Comparison of ENCODE assay signal across 22 mouse cellular contexts in genomic region chr4:152999526-152999925, GRCm38 (mm10).
DNase-seq lines count a peak whose midpoint lies in the region; ATAC-seq lines count a peak whose summit lies in the region.
"Had no signal": no experiment of that assay in that cellular context is flagged by ENCODE, and none has a peak within 500 bp of the region (broad histone marks: within the 10 kb centered on the region; RNA-seq: fewer than 3 reads in every experiment).

No protein-coding gene starts in this region.

- H3K4me1 ChIP-seq in forebrain, embryonic 14.5 days (ENCODE audit: control insufficient read depth, insufficient read depth, low read length), result peaks cover 3% of the 10 kb centered on the region; the same call in 1 of the 2 replicates
- H3K4me1 ChIP-seq in forebrain, embryonic 13.5 days, result peaks cover 6% of the 10 kb centered on the region
- H3K4me1 ChIP-seq in embryonic facial prominence, embryonic 11.5 days (ENCODE audit: control insufficient read depth, insufficient read depth, low read length), result no peaks in the 10 kb centered on the region
- H3K4me1 ChIP-seq in midbrain, embryonic 14.5 days (ENCODE audit: control insufficient read depth, insufficient read depth, low read length), result peaks cover 3% of the 10 kb centered on the region; the same call in 1 of the 2 replicates
- H3K4me1 ChIP-seq: heart, embryonic 13.5 days; lung, embryonic 15.5 days had no signal

- no peak overlapping the region for H3K4me3 ChIP-seq in forebrain, embryonic 14.5 days (ENCODE audit: low read depth, low read length)
- no peak overlapping the region for H3K4me3 ChIP-seq in forebrain, embryonic 13.5 days
- H3K4me3 ChIP-seq in embryonic facial prominence, embryonic 11.5 days (ENCODE audit: low read depth, low read length), result no peak overlapping the region
- no peak overlapping the region for H3K4me3 ChIP-seq in midbrain, embryonic 14.5 days (replicated peaks; ENCODE audit: low read depth, low read length)
- H3K4me3 ChIP-seq: heart, embryonic 13.5 days; layer of hippocampus, adult 2 months; limb, embryonic 10.5 days; lung, embryonic 15.5 days had no signal

- no peak for DNase-seq in forebrain, embryonic 14.5 days (ENCODE audit: low spot score)
- peak; percentile 7 for DNase-seq in ES-CJ7 (ENCODE audit: low read depth, low spot score)
- DNase-seq in embryonic facial prominence, embryonic 11.5 days (ENCODE audit: low spot score), result peak; percentile 9
- peak; percentile 54 for DNase-seq in midbrain, embryonic 14.5 days
- no peak for DNase-seq in testis, postnatal 10 days (ENCODE audit: low spot score)
- DNase-seq in left cerebral cortex, adult 8-10 months (ENCODE audit: low spot score in 2 of 2), result no peak
- DNase-seq in thymus, postnatal 0 days (ENCODE audit: low spot score), result no peak
- DNase-seq: adrenal gland, postnatal 25 days; cerebellum, adult 8-10 months; heart, postnatal 4 days; kidney, postnatal 10 days; spleen, adult 18-20 months; thymus, postnatal 25 days had no signal

- 0 out of 2 replicates have a peak overlapping the region, but pooled peaks have one; percentile 14 for H3K27ac ChIP-seq in forebrain, embryonic 14.5 days (ENCODE audit: low read depth, low read length)
- no peak overlapping the region for H3K27ac ChIP-seq in forebrain, embryonic 13.5 days
- no peak overlapping the region for H3K27ac ChIP-seq in embryonic facial prominence, embryonic 11.5 days (replicated peaks; ENCODE audit: low read depth, low read length)
- H3K27ac ChIP-seq in midbrain, embryonic 14.5 days (replicated peaks; ENCODE audit: low read depth, low read length), result peak overlapping the region; percentile 32; the same call in 1 of the 2 replicates
- H3K27ac ChIP-seq: heart, embryonic 13.5 days; layer of hippocampus, adult 2 months; limb, embryonic 10.5 days; lung, embryonic 15.5 days had no signal

- ATAC-seq in forebrain, embryonic 14.5 days, result no peak
- no peak for ATAC-seq in forebrain, embryonic 13.5 days
- ATAC-seq in embryonic facial prominence, embryonic 11.5 days (replicated peaks; ENCODE audit: insufficient number of reproducible peaks, low FRiP score, low TSS enrichment, low read depth), result no peak
- ATAC-seq in midbrain, embryonic 14.5 days (ENCODE audit: low FRiP score, low TSS enrichment), result no peak
- ATAC-seq: activated CD4-positive, CD25-positive, alpha-beta regulatory T cell, adult 4 months; forebrain, embryonic 16.5 days; intestine, postnatal 0 days had no signal

- H3K27me3 ChIP-seq in forebrain, embryonic 14.5 days (replicated peaks; ENCODE audit: control insufficient read depth, insufficient read depth, low read length), result no peaks in the 10 kb centered on the region
- H3K27me3 ChIP-seq in forebrain, embryonic 13.5 days, result peaks cover 6% of the 10 kb centered on the region
- no peaks in the 10 kb centered on the region for H3K27me3 ChIP-seq in embryonic facial prominence, embryonic 11.5 days (ENCODE audit: control insufficient read depth, insufficient read depth, low read length)
- H3K27me3 ChIP-seq in midbrain, embryonic 14.5 days (ENCODE audit: control insufficient read depth, insufficient read depth, low read length), result no peaks in the 10 kb centered on the region
- H3K27me3 ChIP-seq: lung, embryonic 15.5 days had no signal

- no peaks in the 10 kb centered on the region for H3K36me3 ChIP-seq in forebrain, embryonic 14.5 days (ENCODE audit: control insufficient read depth, insufficient read depth, low read length)
- H3K36me3 ChIP-seq in forebrain, embryonic 13.5 days (ENCODE audit: poor library complexity, severe bottlenecking), result no peaks in the 10 kb centered on the region
- no peaks in the 10 kb centered on the region for H3K36me3 ChIP-seq in embryonic facial prominence, embryonic 11.5 days (replicated peaks; ENCODE audit: control insufficient read depth, insufficient read depth, low read depth, low read length)
- H3K36me3 ChIP-seq in midbrain, embryonic 14.5 days (ENCODE audit: control insufficient read depth, insufficient read depth, low read length), result no peaks in the 10 kb centered on the region
- H3K36me3 ChIP-seq: heart, embryonic 13.5 days; limb, embryonic 10.5 days; lung, embryonic 15.5 days had no signal

- no peaks in the 10 kb centered on the region for H3K9me3 ChIP-seq in forebrain, embryonic 14.5 days (replicated peaks; ENCODE audit: control insufficient read depth, low read length)
- H3K9me3 ChIP-seq in forebrain, embryonic 13.5 days (replicated peaks), result no peaks in the 10 kb centered on the region
- no peaks in the 10 kb centered on the region for H3K9me3 ChIP-seq in embryonic facial prominence, embryonic 11.5 days (replicated peaks; ENCODE audit: control insufficient read depth, low read length)
- no peaks in the 10 kb centered on the region for H3K9me3 ChIP-seq in midbrain, embryonic 14.5 days (ENCODE audit: control insufficient read depth, low read length)
- H3K9me3 ChIP-seq: heart, embryonic 13.5 days; limb, embryonic 10.5 days; lung, embryonic 15.5 days had no signal

- 37% methylated on average over 18 of the region's 18 CpGs for WGBS in forebrain, embryonic 14.5 days
- 46% methylated on average over 18 of the region's 18 CpGs for WGBS in forebrain, embryonic 13.5 days
- WGBS in embryonic facial prominence, embryonic 11.5 days, result 50% methylated on average over 18 of the region's 18 CpGs
- 28% methylated on average over 18 of the region's 18 CpGs for WGBS in midbrain, embryonic 14.5 days

- H3K9ac ChIP-seq in forebrain, embryonic 14.5 days (ENCODE audit: low read length), result no peak overlapping the region
- no peak overlapping the region for H3K9ac ChIP-seq in forebrain, embryonic 13.5 days
- no peak overlapping the region for H3K9ac ChIP-seq in embryonic facial prominence, embryonic 11.5 days (replicated peaks; ENCODE audit: low read length)
- H3K9ac ChIP-seq in midbrain, embryonic 14.5 days (replicated peaks; ENCODE audit: low read length), result 0 out of 2 replicates have a peak overlapping the region, but pooled peaks have one; percentile 20
- H3K9ac ChIP-seq: heart, embryonic 13.5 days; lung, embryonic 15.5 days had no signal

- H3K4me2 ChIP-seq in forebrain, embryonic 14.5 days (ENCODE audit: low read length), result no peak overlapping the region
- H3K4me2 ChIP-seq in forebrain, embryonic 13.5 days, result no peak overlapping the region
- no peak overlapping the region for H3K4me2 ChIP-seq in embryonic facial prominence, embryonic 11.5 days (ENCODE audit: low read depth, low read length)
- peak overlapping the region; percentile 8; the same call in 1 of the 2 replicates for H3K4me2 ChIP-seq in midbrain, embryonic 14.5 days (ENCODE audit: low read length)
- H3K4me2 ChIP-seq: heart, embryonic 13.5 days; liver, embryonic 11.5 days; lung, embryonic 15.5 days had no signal

Comparison
In these comparisons a context has a peak if more than half of its experiments do, and no peak if none do; other contexts are left out.
1. H3K27ac ChIP-seq: peak in forebrain, embryonic 14.5 days (single experiment) and midbrain, embryonic 14.5 days (single experiment); none in forebrain, embryonic 13.5 days (single experiment) and embryonic facial prominence, embryonic 11.5 days (single experiment).
2. DNase-seq: peak in ES-CJ7 (single experiment), embryonic facial prominence, embryonic 11.5 days (single experiment) and midbrain, embryonic 14.5 days (single experiment); none in forebrain, embryonic 14.5 days (single experiment), testis, postnatal 10 days (single experiment), left cerebral cortex, adult 8-10 months (0 of 2) and thymus, postnatal 0 days (single experiment).